Mouse (Mus musculus) bone marrow macrophage, adult 2 months (primary cell): Measurements from ENCODE around the gene Paip2b.

Experiments used
- CTCF ChIP-seq: IDR thresholded peaks from 2 replicates; pipeline ENCODE4 v1.5.1; 2012; ENCODE audit warnings: low read depth, mild to moderate bottlenecking, low read length, moderate library complexity
- POLR2A ChIP-seq: IDR thresholded peaks from 2 replicates; pipeline ENCODE4 v1.6.1; 2012; ENCODE audit warnings: mild to moderate bottlenecking, low read depth, low read length, borderline replicate concordance

DNA sequence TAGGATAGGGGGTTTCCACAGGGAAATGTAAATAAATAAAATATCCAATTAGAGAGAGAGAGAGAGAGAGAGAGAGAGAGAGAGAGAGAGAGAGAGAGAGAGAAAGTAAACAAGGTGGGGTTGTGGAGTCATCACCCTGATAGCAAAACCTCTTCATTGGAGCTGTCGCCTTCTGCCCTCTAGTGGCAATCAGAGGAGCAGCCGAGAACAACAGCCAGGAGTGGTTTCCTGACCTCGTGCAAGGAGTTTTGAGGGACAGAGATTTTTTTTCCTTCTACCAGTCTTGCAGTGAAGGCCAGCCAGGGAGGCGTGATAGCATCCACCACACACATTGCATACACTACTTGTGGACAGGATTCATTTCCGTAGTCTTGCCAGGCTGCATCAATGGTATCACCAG, 52.5 kb downstream of the Paip2b start:
- TF ChIP-seq CTCF (peak; percentile 84), POLR2A (no peak)
